Mouse (Mus musculus) urinary bladder, adult 18-20 months (tissue): ENCODE results near the gene Inpp4b.
"Not testable (repeated sequence)": the region's sequence is repeated elsewhere in the genome, so short reads cannot be mapped to it uniquely, and the experiment has no call there.

Source experiments
- DNase-seq, 2 experiments: peaks; one replicate each; pipeline ENCODE4 v3.0.0; 2022; ENCODE audit warnings: low spot score in 2 of 2, mixed read lengths in 2 of 2

Inpp4b gene

DNA sequence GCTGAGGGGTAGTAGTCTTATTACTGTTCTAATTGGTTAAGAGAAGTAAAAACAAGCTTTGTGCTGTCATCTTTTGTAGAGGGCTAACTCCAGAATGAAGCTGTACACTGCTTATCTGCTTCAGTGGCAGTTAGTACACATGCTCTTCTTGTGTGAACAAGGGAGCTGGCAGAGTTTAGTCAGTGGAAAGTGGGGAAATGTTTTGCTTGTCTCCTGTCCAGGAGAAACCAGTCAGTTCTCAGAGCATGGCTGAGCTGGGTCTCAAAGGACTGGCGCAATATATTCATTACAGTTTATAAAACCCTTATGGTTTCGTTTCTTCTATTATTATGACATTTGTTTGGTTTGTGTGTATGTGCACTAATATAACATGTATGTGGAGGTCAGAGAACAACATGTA lies 610.7 kb downstream of the Inpp4b start:
- DNase-seq: no peak

DNA sequence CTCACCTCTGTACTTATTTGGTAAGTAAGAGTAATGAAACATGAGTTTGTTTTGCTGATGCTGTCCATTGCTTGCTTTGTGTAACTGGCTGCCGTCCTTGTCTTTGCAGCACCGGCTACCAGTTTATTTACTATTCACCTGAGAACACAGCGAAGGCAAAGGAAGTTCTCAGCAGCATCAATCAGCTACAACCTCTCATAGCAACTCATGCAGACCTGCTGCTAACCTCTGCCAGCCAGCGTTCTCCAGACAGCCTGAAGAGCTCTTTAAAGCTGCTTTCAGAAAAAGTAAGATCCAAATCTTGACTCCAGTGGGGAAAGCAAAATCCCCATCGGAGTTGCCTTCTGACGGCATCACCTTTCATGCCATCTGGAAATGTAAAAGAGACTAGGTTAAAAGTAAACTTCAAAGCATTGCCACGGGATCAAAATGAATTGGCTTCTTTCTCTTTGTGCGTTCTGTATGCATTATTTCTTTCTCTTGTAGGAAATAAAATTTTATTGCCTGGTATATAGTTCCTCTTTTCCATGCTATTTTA lies 642.8 kb downstream of the Inpp4b start:
- DNase-seq: no peak

DNA sequence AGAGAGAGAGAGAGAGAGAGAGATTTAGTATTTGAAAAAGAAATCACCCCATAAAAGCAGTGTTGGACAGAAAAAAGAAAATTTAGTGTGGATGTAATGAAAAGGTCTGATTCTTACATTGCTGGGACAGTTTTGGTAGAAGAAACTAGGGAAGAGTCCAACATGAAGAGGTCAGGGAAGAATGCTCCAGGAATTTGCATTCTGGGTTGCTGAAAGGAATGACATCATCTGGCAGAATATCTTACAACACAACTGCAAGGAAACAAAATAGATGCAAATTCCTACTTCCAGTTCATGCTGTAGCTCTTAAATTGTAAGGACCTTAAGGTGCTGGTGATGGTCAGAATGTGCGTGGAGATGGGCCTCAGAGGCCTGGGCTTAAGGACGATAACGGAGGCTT lies 650.6 kb downstream of the Inpp4b start:
- DNase-seq: no peak

DNA sequence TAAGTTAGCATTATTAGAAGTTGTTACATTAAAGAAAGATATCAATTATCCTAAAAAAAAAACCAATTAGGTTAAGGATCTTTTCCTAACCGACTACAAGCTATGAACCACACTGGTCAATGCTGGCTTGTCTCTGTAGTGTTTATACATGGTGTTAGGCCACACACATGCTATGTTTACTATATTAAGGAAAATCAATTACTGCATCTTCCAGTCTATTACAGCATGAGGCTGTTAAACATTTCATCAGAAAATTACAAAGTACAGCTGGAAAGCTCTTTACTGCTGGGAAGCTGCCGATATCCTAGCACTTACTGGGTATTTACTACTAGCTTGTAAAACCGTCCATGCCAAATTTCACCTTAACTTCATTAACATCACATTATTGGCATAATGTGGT lies 653.9 kb downstream of the Inpp4b start:
- no peak for DNase-seq

DNA sequence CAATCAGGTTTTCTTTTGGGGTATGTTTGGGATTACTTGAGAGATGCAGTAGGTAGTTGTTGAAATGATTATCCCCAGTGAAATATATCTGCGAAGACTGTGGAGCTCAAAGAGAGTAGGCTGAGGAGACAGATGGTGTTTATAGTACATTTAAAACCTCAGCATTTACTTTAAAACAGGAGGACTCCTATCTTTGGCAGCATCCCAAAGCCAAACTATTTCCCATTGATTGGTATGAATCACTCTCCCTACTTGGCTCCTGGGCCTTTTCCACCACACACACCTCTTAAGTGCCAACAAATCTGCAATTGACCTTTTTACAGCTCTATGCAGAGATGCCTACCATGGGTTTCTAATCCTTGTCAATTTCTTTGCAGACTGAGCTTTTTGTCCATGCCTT lies 654.5 kb downstream of the Inpp4b start:
- DNase-seq: no peak

DNA sequence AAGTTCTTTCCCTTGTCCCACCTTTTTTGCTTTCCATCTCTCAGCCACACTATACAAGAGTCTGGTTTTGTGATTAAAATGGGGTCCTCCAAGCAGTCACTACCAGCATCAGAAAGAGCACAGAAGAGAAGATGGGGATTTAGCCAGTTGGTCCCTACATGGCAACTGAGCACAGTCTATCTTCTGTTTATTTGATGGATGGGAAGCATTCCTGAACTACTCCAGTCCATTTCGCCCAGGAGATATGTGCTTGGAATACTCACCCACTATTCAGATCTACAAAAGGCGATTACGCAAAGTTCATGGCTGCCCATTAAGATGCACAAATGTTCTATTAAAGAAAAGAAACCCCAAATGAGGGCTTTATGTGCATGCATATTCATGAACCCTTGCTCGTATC lies 661.8 kb downstream of the Inpp4b start:
- no peak for DNase-seq

DNA sequence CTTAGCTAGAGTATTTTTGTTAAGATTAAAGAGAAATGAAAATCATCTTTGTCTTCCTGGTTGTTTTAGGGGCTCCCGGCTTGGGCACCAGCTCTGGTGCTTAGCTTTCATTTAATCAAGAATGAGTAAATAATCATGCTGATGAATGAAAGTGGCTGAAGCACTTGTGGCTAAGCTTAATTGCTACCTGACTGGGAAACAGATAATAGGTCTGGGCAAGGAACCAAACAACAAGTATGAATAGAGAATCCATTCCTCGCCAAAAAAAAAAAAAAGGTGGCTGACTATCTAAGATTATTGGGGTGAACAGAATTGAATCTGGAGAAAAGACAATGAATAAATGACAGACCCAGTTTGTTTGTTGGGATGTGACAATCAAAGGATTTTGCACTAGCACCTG lies 663.1 kb downstream of the Inpp4b start:
- DNase-seq: no peak

DNA sequence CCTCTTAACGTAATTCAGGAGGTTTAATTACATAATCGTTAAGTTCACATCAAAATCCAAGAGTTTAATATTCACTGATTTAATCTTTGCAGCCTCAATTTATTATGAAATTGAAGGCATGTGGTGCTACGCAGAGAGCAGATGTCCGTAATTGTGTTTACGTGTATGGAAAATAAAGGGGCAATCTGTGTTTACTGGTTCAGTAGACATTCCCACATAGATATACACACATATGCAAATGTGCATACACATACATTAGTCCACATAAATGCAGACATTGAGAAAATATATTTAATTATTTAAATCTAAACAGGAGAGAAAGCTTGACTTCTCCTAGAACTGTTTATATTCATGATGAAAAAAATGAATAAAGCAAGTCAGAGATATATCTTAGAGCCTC lies 675.4 kb downstream of the Inpp4b start:
- no peak for DNase-seq

DNA sequence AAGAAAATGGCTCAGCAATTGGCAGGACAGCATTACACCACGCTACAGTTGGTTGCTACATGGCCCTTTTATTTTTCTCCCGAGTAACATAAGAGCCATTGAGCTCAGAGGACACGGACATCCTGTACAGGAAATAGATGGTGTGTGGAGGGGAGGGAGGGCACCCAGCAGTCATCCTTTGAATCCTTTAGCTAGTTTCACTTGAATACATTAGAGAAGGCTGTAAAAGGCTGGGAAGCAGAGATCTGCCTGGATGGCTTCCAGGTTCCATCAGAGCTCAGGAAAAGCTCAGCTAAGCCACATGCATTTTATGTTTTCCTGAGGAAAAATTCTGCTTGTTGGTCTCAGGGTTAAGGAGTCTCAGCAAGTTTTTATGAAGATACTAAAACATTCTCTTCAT lies 685.0 kb downstream of the Inpp4b start:
- no peak for DNase-seq

DNA sequence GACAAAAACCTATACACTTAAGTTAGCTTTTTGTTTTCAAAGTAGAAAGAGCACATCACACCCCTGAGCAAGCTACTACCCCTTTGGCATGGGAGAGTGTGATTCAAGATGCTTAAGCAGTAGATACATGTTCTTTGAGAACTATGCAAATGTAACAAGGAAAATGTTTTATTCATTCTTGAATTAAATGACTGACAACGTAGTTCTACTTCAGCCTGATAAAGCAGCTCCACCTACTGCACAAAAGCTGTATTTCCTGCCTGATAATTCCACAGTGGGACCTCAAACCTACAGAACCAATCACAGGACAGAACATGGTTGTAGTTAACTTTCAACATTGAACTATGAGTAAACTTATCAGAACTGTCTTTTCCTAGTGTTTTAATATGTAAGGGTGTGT lies 686.5 kb downstream of the Inpp4b start:
- no peak for DNase-seq

DNA sequence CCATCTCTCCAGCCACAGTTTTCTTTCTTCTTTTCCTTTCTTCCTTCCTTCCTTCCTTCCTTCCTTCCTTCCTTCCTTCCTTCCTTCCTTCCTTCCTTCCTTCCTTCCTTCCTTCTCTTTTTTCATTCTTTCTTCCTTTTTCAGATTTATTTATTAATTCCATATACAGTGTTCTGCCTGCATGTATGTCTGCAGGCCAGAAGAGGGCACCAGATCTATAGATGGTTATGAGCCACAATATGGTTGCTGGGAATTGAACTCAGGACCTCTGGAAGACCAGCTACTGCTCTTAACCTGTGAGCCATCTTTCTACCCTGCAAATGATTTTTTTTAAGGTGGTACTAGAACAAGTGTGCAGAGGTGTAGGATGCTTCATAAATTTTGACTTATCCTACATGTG lies 689.7 kb downstream of the Inpp4b start:
- DNase-seq: not testable (repeated sequence)

DNA sequence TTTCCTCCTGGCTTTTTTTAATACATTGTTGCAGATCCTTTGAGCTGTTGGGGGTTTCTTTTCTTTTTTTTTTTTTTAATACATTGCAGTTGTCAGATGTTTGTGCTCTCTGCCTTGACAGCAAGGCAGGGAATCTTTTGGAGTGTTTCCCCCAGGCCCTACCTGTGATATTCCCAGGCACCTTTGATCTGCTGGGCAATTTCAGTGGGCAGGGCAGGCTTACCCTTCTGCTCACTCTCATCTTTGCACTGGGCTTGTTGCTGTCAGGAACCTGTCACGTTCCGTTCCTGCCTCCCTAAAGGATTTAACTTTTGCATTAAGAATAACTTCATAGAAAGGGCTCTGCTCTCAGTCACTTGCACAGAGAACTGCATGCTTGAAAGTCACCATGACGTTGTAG lies 711.7 kb downstream of the Inpp4b start:
- no peak for DNase-seq

DNA sequence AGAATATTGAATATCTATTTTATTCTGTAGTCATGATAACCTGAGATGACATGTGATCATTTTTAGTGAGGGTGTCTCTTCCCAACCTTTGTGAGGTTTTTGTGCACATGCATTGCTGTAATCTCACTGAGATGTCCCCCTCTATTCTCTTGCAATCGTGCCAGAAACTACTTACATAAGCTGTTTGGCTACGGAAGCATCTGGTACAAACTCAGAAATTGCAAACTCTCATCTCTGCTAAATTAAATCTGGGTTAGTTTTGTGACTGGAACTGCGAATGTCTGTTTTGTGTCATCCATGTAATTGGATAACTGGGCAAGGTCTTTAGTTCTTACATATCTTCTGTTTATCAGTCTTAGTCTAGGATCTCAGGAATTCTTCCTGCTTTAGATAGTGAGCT lies 725.3 kb downstream of the Inpp4b start:
- no peak for DNase-seq

DNA sequence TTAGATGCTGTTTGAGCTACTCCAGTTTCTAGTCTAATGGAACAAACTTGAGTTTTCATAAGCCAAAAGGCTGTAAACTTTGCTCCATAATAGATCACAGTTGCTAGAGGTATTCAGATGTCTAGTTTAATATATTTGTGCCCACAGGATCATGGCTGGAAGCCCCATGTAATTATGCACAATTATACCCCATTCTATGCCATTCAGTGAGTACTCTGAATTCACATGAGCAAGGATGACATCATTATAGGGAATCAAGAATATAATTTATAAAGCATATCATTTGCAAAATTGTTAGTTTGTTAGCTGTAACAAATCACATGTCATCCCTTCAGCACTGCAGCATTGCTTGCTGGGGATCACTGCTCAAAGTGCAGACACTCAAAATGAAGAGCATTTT lies 736.9 kb downstream of the Inpp4b start:
- DNase-seq: no peak

DNA sequence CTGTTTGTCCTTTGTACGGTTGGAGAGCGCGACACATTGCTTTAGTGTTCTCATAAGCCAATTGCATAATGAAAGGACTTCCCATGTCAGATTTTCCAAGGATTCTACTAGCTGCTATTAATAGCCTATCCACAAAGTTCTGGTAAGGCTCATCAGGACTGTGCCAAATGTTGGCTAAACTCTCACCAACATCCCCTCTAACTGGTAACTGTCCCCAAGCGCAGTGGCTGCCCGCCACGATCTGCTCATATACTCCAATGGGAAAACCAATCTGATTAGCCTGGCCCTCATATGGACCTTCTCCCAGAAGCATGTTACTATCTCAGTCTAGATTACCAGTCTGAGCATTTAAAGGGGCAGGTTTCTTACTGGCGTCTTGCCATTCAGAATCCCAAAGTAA lies 744.3 kb downstream of the Inpp4b start:
- not testable (repeated sequence) for DNase-seq

DNA sequence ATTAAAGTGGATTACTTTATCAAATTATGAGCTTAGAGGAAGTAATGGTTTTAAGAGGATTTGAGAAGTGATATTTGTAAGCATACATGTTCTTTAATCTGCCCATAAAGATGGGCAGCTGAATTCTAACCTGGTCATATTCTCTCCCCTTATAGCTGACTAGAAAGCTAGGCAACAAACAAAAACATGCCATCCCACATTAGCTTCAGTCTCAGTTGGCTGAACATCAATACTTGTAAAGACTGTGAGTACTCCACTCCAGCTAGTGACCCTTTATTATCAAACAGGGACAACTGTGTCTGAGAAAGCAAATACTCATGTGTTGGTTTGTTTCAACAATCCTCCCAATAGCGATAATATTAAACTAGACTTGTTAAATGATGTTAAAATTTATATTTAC lies 748.5 kb downstream of the Inpp4b start:
- DNase-seq: no peak

DNA sequence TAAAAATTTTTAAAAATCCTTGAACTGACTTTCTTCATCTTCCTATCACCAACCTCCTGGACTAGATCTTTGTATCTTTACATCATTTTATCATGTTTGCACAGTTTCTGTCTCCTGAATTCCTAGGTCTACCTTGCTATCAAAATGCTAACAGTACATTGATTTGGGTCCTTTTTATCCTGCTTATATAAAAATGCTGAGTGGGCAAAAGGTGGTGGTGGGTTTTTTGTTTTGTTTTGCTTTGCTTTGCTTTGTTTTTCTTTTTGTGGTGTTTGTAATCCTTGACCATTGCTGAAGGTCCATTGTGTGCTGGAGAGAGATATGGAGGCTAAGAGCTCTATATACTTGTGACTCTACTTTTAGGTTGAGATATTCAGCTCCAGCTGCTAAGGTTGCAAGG lies 750.9 kb downstream of the Inpp4b start:
- no peak for DNase-seq

DNA sequence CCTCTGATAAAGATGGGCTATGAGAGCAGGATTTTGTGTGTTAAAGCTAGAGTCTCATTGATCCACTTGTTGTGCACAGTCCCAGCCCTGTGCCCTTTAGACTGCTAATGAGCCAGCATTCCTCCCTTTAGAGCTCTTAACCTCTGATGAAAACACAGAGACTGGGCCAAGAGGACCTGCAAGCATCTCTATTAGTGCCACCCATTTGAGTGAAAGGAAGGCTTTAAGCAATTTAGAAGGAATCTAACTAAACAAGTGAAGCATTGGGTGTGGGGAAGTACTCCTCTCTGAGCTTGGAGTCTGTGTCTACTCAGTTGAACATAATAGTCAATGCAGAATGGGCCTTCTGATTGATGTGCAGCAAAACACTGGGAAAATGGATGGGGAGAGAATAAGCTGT lies 762.2 kb downstream of the Inpp4b start:
- no peak for DNase-seq

DNA sequence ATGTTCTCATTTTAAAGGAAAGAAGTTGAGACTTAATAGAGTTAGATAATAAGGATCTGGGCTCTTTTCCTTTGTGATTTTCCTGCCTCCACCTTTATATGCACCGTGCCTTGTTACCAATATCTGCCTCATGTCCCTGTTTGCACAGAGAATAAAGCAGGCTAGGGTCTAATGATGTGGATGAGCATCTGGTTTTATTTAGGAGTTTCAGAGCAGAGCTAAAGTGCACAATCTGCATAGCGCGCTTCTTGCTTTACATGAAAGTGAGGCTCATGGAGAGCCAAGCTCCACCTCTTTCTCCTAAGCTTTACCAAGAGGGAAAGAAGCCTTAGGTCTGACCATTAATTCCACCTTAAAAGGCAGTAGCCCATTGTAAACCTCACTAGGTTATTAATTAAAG lies 763.8 kb downstream of the Inpp4b start:
- DNase-seq: no peak

DNA sequence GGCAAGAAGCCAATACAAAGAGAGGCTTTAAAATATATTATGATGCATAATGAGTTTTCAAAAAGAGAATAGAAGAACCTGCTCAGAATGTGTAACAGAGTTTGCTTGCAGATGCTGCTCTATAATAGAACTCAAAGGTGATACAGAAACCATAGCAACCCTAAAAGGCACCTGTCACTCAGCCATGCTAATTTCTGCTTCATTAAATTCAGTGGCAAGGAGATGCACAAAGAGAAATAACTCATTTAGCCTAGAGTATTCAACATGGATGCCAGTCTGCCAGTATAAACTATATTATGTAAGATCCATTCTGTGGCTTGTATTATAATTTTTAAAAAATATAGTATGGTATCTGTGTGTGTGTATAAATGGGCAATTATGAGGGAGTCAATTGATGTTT lies 807.9 kb downstream of the Inpp4b start:
- DNase-seq: no peak

DNA sequence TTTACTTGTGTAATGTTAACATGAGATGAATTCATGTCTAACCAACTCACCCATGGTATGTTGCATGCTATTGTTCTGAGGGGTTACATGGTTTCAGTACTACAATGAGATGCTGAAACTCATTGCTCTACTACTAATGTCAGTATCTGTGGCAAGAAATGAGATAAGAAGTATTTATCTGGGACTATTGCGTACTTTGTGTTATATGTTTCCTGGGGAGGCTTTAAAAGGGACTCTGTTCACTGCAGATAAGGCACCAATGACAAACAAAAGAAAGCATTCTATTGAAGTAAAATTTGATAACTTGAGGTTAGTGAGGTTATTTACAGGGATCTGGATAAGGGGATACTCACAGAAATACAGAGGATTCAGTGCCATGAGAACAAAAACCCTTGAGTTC lies 815.6 kb downstream of the Inpp4b start:
- no peak for DNase-seq
